Mouse (Mus musculus) forebrain, embryonic 12.5 days (tissue): ENCODE data around the gene Olfr1270. TPM values are rescaled to one million over a fixed set of nuclear protein-coding genes. Genes with fewer than 3 reads are reported as not detected.
A peak's percentile ranks its signal among the peaks of the same experiment; 100 is the strongest.
"Not testable (repeated sequence)": the region's sequence is repeated elsewhere in the genome, so short reads cannot be mapped to it uniquely, and the experiment has no call there.

Source experiments
- ATAC-seq: fragments of 200-750 bp; cut with Nextera tagmentation; 2 replicates; pipeline ENCODE4 v1.8.0; 2017; ENCODE audit warnings: moderate TSS enrichment; ENCODE audit not compliant: low FRiP score
- H3K27ac ChIP-seq: fragments of 300-500 bp; sonication (generic); 2 replicates; pipeline ENCODE4 v1.5.1; 2016; ENCODE audit warnings: mild to moderate bottlenecking
- H3K27me3 ChIP-seq: fragments of 300-500 bp; sonication (generic); 2 replicates; pipeline ENCODE4 v1.6.1; 2016; ENCODE audit warnings: mild to moderate bottlenecking
- H3K36me3 ChIP-seq: fragments of 300-500 bp; sonication (generic); replicated peaks from 2 replicates; pipeline ENCODE4 v1.6.1; 2016; ENCODE audit warnings: mild to moderate bottlenecking
- H3K4me1 ChIP-seq: fragments of 300-500 bp; sonication (generic); 2 replicates; pipeline ENCODE4 v1.6.1; 2016
- H3K4me2 ChIP-seq: fragments of 300-500 bp; sonication (generic); 2 replicates; pipeline ENCODE4 v1.6.1; 2016; ENCODE audit warnings: mild to moderate bottlenecking, moderate library complexity
- H3K4me3 ChIP-seq: fragments of 300-500 bp; sonication (generic); replicated peaks from 2 replicates; pipeline ENCODE4 v1.5.1; 2016; ENCODE audit warnings: mild to moderate bottlenecking
- H3K9ac ChIP-seq: fragments of 300-500 bp; sonication (generic); 2 replicates; pipeline ENCODE4 v1.6.1; 2016; ENCODE audit warnings: mild to moderate bottlenecking
- H3K9me3 ChIP-seq: fragments of 300-500 bp; sonication (generic); 2 replicates; pipeline ENCODE4 v1.6.1; 2016
- WGBS: fragments of 180-500 bp; shearing (Covaris S2); methylation state at CpG from one replicate; pipeline ENCODE4 v1.1.7; 2016; 5-methylcytosine and 5-hydroxymethylcytosine counted together
- polyA plus RNA-seq: library from polyadenylated mRNA; unstranded; fragments of >200 nt; fragmentation: Nextera tagmentation; extraction: Ambion mirVana; gene quantifications from 2 replicates; pipeline ENCODE4 v1.2.1, GENCODE M21; 2016

The Olfr1270 gene
- not detected in 2 replicates for polyA plus RNA-seq

DNA sequence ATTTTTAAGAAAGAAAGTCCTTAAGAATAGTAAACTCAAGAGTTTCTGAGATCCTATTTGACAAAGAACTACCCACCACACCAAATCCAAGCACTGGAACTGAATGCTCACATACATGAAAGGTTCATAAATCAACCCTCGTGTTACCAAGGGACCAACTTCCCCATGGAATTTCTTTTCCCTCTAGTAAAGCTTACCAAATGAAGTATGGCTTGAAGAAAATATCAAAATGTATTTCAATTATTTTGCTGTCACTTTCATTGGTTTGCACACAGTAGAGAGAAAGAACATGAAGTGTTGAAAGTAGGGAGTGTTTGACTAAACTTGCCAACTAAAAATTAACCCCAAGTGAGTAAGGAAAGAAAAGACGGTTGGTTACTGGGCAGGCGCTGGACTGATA is at the start of gene Olfr1270:
Gene Olfr1270 (minus strand): TSS at position 101 of the 400 bp plus-strand sequence.
- 90% methylated on average over 3 of the region's 3 CpGs for WGBS
- H3K4me1 ChIP-seq, result no peaks in the 10 kb centered on the region
- no peak within 1 kb of the TSS for H3K4me3 ChIP-seq
- no peak within 1 kb of the TSS for H3K4me2 ChIP-seq
- no peak within 1 kb of the TSS for H3K9ac ChIP-seq
- H3K36me3 ChIP-seq, result no peaks in the 10 kb centered on the region
- H3K27me3 ChIP-seq, result no peaks in the 10 kb centered on the region
- no peak within 1 kb of the TSS for H3K27ac ChIP-seq
- no peaks in the 10 kb centered on the region for H3K9me3 ChIP-seq
- no peak for ATAC-seq

- WGBS, result no CpG with 5 or more reads among the region's 4 CpGs
- not testable (repeated sequence) for H3K4me2 ChIP-seq, H3K27me3 ChIP-seq, H3K36me3 ChIP-seq, H3K9ac ChIP-seq, ATAC-seq, H3K4me1 ChIP-seq, H3K9me3 ChIP-seq, H3K4me3 ChIP-seq, H3K27ac ChIP-seq
Measured at GRCm38 (mm10) chr2:90199606-90200005, 46.7 kb upstream of the Olfr1270 start.

DNA sequence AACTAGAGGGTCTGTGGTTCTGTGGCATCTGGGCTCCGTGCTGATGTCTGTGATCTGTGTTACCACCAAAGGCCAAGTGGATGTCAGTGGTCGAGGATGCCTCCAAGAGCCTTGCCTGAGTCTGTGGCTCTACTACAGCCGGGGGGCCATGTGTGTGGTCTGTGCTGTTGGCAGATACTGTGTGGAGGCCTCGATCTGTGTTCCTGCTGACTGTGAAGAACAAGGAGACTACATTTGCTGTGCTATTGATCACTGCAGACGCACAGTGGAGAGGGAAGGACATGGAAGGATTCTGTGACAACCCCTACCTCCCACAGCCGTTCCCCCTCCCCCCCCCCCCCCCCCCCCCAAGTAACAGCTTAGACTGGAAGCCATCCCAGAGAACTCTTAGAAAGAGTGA is 42.4 kb upstream of the Olfr1270 start:
- not testable (repeated sequence) for H3K4me2 ChIP-seq, H3K4me3 ChIP-seq, H3K9ac ChIP-seq, ATAC-seq, H3K9me3 ChIP-seq, H3K27ac ChIP-seq, H3K4me1 ChIP-seq, H3K27me3 ChIP-seq, H3K36me3 ChIP-seq
- WGBS, result no CpG with 5 or more reads among the region's 6 CpGs

- not testable (repeated sequence) for H3K4me2 ChIP-seq, H3K27me3 ChIP-seq, H3K4me3 ChIP-seq, H3K9ac ChIP-seq, H3K4me1 ChIP-seq, H3K36me3 ChIP-seq, H3K9me3 ChIP-seq, H3K27ac ChIP-seq
- no CpG with 5 or more reads among the region's 3 CpGs for WGBS
- peak; percentile 14; the same call in 1 of the 2 replicates for ATAC-seq
Measured at GRCm38 (mm10) chr2:90194750-90195149, 41.9 kb upstream of the Olfr1270 start.

DNA sequence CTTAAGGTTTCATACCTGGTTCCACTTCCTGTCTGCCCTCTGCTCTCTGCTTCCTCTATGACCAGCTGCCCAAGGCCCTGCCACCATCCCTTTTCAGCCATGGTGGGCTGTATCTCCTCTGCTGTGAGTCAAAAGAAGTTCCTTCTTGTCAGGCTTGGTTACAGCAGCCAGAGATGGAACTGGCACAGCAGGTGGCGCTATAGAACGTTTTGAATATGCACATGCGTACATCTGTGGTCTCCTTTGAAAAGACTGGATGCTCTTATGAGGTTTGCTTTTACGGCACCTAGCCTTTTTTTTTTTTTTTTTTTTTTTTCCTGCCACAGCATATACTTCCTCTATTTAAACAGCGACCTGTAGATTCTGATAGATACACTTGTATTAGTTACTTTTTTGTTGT is 34.2 kb upstream of the Olfr1270 start:
- not testable (repeated sequence) for H3K9me3 ChIP-seq, H3K4me2 ChIP-seq, H3K27me3 ChIP-seq, H3K9ac ChIP-seq, H3K27ac ChIP-seq, H3K4me3 ChIP-seq, ATAC-seq, H3K4me1 ChIP-seq, H3K36me3 ChIP-seq
- no CpG with 5 or more reads among the region's 5 CpGs for WGBS

GRCm38 (mm10) chr2:90186082-90186481 is 33.2 kb upstream of the Olfr1270 start:
- not testable (repeated sequence) for H3K9ac ChIP-seq, H3K27ac ChIP-seq, H3K36me3 ChIP-seq, H3K4me2 ChIP-seq, H3K9me3 ChIP-seq, H3K4me3 ChIP-seq, H3K27me3 ChIP-seq, H3K4me1 ChIP-seq, ATAC-seq
- no CpG with 5 or more reads among the region's 4 CpGs for WGBS

DNA sequence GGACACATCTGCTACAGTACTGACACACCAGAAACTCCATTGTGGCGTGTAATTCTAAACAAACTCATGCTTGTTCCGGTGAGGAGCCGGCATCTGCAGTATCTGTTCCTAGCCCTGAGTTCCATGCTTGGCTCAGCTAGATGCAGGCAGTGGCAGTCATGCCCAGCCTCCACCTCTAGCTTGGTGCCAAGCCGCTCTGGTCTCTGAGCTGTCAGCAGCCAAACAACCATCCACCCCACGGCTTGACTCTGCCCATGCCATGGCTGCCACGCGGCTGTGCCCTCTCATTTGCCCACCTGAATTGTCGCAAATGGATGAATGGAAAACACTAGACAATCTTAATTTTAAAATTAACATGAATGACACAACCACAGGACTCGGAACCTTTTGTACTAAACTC is 1.0 kb upstream of the Olfr1270 start:
- Histone ChIP-seq H3K4me3 (no peak overlapping the region), H3K27ac (no peak overlapping the region), H3K4me1 (no peaks in the 10 kb centered on the region), H3K4me2 (no peak overlapping the region), H3K27me3 (no peaks in the 10 kb centered on the region), H3K9ac (no peak overlapping the region), H3K9me3 (no peaks in the 10 kb centered on the region), H3K36me3 (no peaks in the 10 kb centered on the region)
- no peak for ATAC-seq
- 91% methylated on average over 9 of the region's 9 CpGs for WGBS

DNA sequence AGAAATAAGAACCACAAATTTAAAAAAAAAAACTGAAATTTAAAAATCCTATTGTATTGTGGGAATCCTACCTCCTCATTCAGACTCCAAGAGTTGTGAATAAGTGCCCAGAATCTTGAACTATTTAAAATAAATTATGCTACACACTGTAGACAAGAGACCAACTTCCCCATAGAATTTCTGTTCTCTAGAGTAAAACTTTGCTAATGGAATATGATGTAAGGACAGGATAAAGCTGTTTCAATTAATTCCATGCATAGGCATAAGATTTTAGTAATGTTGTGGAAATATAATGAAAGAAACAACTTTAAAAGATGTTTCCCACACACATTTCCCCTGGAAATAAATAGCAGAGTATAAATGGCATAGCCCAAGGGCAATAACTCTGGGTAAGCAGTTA is 10.7 kb downstream of the Olfr1270 start, which contains the start of gene Olfr32:
Gene Olfr32 (minus strand): TSS at position 101 of the 400 bp plus-strand sequence.
- ATAC-seq, result no peak
- Histone ChIP-seq H3K4me2 (no peak within 1 kb of the TSS), H3K4me3 (no peak within 1 kb of the TSS), H3K9me3 (0 out of 2 replicates have a peak, but pooled peaks cover 5% of the 10 kb centered on the region), H3K4me1 (no peaks in the 10 kb centered on the region), H3K9ac (no peak within 1 kb of the TSS), H3K27me3 (no peaks in the 10 kb centered on the region), H3K36me3 (no peaks in the 10 kb centered on the region), H3K27ac (no peak within 1 kb of the TSS)

DNA sequence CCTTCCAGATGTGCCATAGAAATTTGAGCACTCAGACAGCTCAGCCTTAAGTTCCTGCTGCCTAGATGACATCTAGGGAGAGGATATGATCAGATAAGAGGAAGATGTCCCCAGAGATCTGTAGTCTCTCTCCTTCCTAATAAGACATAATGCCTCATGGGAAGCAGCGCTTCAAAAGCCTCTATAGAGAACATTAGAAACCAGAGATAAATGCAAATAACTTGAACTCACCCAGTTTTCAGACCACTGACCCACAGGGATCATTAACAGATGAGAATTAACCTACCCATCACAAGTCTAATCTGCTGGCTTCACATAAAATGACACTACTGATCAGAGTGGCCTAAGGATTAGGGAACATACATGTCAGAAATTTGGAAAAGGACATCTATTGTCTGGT is 31.6 kb downstream of the Olfr1270 start, which contains the start of gene Olfr1269:
Gene Olfr1269 (minus strand): TSS at position 101 of the 400 bp plus-strand sequence.
- Histone ChIP-seq H3K27ac (no peak within 1 kb of the TSS), H3K4me3 (no peak within 1 kb of the TSS), H3K36me3 (no peaks in the 10 kb centered on the region), H3K4me2 (no peak within 1 kb of the TSS), H3K4me1 (no peaks in the 10 kb centered on the region), H3K9me3 (no peaks in the 10 kb centered on the region), H3K9ac (no peak within 1 kb of the TSS), H3K27me3 (no peaks in the 10 kb centered on the region)
- WGBS, result 85% methylated on average over 1 of the region's 1 CpGs
- no peak for ATAC-seq

Other genes with a start within 250 kb of the Olfr1270 start
- gene Olfr1258, start 225.8 kb downstream of the Olfr1270 start, polyA plus RNA-seq, result not detected in 2 replicates
- gene Olfr1259, start 204.4 kb downstream of the Olfr1270 start, polyA plus RNA-seq, result not detected in 2 replicates
- not detected in 2 replicates for gene Olfr1260, start 178.8 kb downstream of the Olfr1270 start, polyA plus RNA-seq
- gene Olfr1261, start 161.9 kb downstream of the Olfr1270 start, polyA plus RNA-seq, result not detected in 2 replicates
- gene Olfr1262, start 152.9 kb downstream of the Olfr1270 start, polyA plus RNA-seq, result not detected in 2 replicates
- gene Olfr1263, start 141.0 kb downstream of the Olfr1270 start, polyA plus RNA-seq, result not detected in 2 replicates
- gene Olfr1264, start 127.5 kb downstream of the Olfr1270 start, polyA plus RNA-seq, result not detected in 2 replicates
- gene Olfr1265, start 117.8 kb downstream of the Olfr1270 start, polyA plus RNA-seq, result not detected in 2 replicates
- not detected in 2 replicates for gene Olfr140, start 89.5 kb downstream of the Olfr1270 start, polyA plus RNA-seq
- gene Olfr1269, start 31.7 kb downstream of the Olfr1270 start, polyA plus RNA-seq, result not detected in 2 replicates
- 0.10 TPM in 1 of 2 replicates, not detected in the other for gene Olfr32, start 10.8 kb downstream of the Olfr1270 start, polyA plus RNA-seq
- gene Olfr1506, start 71.4 kb upstream of the Olfr1270 start, polyA plus RNA-seq, result not detected in 2 replicates
- not detected in 2 replicates for gene Olfr142, start 104.5 kb upstream of the Olfr1270 start, polyA plus RNA-seq
- 0.03 and 0.08 TPM in 2 replicates for gene Olfr1271, start 117.9 kb upstream of the Olfr1270 start, polyA plus RNA-seq
- gene Olfr1272, start 139.8 kb upstream of the Olfr1270 start, polyA plus RNA-seq, result not detected in 2 replicates
- gene Gm13769, start 169.1 kb upstream of the Olfr1270 start, polyA plus RNA-seq, result not detected in 2 replicates
- not detected in 2 replicates for gene Olfr1274-ps, start 245.6 kb upstream of the Olfr1270 start, polyA plus RNA-seq